Mouse (Mus musculus): ENCODE measurements around the gene Dr1.

GRCm38 (mm10) chr5:108226159-108226558, 42.5 kb upstream of the Dr1 start:
- TF ChIP-seq CTCF (IDR thresholded peaks at IDR 0.05; ENCODE audit: insufficient read depth, low read depth, low read length) (no peak), POLR2A (IDR thresholded peaks at IDR 0.05; ENCODE audit: insufficient read depth, low read depth, low read length) (no peak)

Measured in olfactory bulb, adult 2 months (tissue).